Mouse (Mus musculus) erythroblast, embryonic 14.5 days (primary cell): ENCODE measurements around the gene Lrg1.

Experiments
- GATA1 ChIP-seq: IDR thresholded peaks from 2 replicates; pipeline ENCODE4 v1.6.1; 2012; ENCODE audit warnings: low read length, inconsistent platforms, mixed read lengths
- TAL1 ChIP-seq: IDR thresholded peaks from 3 replicates; pipeline ENCODE4 v1.6.1; 2012; ENCODE audit warnings: low read length, inconsistent platforms, mixed read lengths

DNA sequence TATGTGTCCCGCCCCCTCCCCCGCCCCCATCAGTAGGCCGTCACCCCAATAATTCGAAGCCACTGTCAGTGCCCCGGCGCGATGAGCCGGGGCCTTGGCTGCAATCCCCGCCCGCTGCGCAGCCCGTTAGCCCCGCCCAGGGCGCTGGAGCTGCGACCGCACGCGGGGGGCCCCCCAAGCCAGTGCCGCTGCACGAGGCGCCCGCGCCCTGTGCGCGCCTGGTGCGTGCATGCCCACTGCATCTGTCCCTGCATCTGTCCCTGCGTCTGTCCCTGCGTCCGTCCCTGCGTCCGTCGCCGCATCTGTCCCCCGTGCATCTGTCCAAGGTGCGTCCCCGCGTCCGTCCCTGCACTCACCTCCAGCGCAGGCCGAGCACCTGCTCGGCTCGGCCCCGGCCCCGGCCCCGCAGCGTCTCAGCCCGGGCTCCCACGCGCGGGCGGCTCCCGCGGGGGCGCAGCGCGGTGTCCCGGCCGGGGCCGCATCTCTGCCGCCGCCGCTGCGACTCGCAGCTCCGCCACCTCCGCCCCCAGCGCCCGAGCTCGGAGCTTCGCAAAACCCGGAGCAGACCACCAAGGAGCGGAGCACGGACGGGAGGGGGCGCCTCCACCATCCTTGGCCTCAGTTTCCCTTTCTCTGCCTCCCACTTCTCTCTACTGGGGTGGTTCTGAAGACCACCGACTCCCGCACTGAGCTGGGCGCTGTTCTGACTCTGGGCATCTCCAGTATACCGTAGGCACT lies 18.2 kb upstream of the Lrg1 start, which contains the start of gene Sema6b:
- no peak for TF ChIP-seq TAL1
- no peak for TF ChIP-seq GATA1
